Mouse (Mus musculus): ENCODE results near the gene Gpx4. TPM values are rescaled to one million over a fixed set of nuclear protein-coding genes. Genes with fewer than 3 reads are reported as not detected.

The Gpx4 gene
- polyA plus RNA-seq, 1 experiment from 2014 or later = 618 TPM

- 63% methylated on average over 9 of the region's 9 CpGs for WGBS
- Histone ChIP-seq H3K36me3 (replicated peaks) (peaks cover 33% of the 10 kb centered on the region), H3K4me3 (peak overlapping the region; percentile 12; the same call in 1 of the 2 replicates), H3K4me1 (peaks cover 42% of the 10 kb centered on the region), H3K27ac (replicated peaks) (peak overlapping the region; percentile 69), H3K9me3 (no peaks in the 10 kb centered on the region), H3K27me3 (replicated peaks; ENCODE audit: low read depth, poor library complexity, severe bottlenecking) (no peaks in the 10 kb centered on the region)
- peak; percentile 59 for DNase-seq (ENCODE audit: low spot score)
Observed at GRCm38 (mm10) chr10:80070837-80071515, 24.0 kb downstream of the Gpx4 start.

DNA sequence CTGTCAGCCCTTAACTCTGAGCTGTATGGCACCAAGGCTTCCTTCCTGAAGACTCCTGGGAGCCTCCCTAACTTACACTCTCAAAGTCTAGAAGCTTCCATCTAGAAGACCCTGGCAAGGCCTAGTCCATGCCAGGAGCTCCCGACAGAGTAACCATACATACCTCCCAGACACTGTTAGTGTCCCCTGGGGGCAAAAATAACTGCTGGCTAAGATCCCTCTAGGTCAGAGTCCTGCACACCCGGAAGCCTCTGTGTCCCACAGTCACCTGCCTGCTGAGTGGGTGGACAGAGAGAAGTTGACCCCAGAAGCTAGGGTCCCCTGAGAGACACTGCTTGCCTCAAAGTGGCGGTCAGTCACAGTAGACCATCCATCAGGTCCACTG is 24.5 kb downstream of the Gpx4 start:
- 78% methylated on average over 3 of the region's 3 CpGs for WGBS
- H3K9me3 ChIP-seq = no peaks in the 10 kb centered on the region
- peak overlapping the region; percentile 69 for H3K27ac ChIP-seq (replicated peaks)

DNA sequence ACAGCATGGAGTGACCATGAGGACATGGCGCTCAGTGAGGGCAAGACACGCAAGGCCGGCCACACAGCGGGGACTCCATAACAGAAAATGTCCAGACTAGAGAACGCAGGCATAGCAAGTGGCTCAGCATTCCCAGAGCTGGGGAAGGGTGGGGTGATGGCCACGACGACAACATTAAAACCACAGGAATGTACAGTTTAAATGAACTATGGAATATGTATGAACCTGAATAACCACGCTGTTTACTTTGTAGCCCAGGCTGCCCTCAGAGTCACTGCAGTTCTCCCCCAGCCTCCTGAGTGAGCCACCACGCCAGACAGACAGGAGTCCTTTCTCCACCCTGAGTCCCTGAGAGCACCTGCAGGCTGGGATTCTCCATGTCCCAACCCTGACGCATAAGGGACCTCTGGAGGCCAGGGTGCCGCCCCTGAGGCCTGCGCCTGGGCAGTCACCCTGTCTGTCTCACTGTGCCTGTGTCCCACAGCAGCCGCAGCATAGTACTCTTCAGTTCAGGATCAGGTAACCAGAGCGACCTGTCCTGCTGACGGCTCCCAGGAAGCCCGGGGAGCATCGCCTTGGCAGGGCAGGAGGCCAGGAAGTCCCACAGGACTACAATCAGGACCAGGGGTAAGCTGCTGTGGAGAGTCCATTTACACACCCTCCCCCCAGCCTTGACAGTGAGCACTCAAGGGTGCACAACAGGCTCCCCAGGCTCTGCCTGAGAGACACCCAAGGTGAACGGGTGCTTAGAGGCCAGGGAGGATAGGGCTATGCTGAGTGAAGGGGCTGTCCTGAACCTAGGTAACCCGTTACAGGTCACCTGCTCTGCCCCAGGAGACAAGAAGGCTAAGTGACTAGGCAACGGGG is 25.9 kb downstream of the Gpx4 start:
- Histone ChIP-seq H3K36me3 (replicated peaks) (peaks cover 31% of the 10 kb centered on the region), H3K4me1 (peaks cover 45% of the 10 kb centered on the region), H3K27ac (replicated peaks) (no peak overlapping the region), H3K9me3 (no peaks in the 10 kb centered on the region), H3K4me3 (no peak overlapping the region), H3K27me3 (replicated peaks; ENCODE audit: low read depth, poor library complexity, severe bottlenecking) (no peaks in the 10 kb centered on the region)
- DNase-seq (ENCODE audit: low spot score) = no peak
- 81% methylated on average over 20 of the region's 20 CpGs for WGBS

More for the DNA sequence above, 24.5 kb downstream of the Gpx4 start:
- H3K27me3 ChIP-seq (replicated peaks; ENCODE audit: low read depth, poor library complexity, severe bottlenecking) = no peaks in the 10 kb centered on the region
- 0 out of 2 replicates have a peak overlapping the region, but pooled peaks have one; percentile 4 for H3K4me3 ChIP-seq
- peaks cover 45% of the 10 kb centered on the region for H3K4me1 ChIP-seq
- DNase-seq (ENCODE audit: low spot score) = no peak
- H3K36me3 ChIP-seq (replicated peaks) = peaks cover 30% of the 10 kb centered on the region

DNA sequence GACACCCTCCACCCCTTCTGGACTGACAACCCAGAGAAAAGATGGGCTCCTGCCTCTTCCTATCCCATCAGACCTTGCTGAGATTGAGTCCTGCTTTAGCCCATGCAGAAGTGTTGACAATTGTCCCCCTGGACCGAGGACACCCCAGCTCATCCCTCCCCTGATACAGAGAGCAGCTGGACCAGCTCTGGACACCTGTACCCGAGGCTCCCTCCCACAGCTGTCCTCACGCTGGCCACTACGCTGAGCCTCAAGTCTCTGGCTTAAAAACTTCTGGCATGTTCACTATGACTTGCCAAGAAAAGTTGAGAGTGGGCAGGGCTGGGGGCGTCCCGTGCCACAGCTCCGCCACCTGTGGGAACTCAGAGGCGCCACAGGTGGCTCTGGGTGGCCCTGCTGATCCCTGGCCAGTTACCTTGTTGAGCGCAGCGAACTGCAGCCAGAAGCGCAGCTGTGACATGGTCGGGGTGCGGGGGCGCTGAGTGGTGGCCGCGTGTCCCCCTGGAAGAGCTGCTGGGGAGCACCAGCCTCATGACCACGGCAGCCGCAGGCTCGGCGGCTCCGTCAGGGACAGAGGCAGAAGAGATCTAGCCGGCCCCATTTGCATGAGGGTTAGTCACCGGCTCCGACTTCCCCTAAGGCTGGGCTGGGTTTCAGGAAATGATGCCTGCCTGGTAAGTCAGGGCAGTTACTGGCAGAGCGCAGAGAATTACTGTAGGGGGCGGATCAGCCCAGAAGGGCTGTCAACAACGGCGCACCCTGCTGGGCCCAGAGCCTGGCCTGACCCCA is 28.0 kb downstream of the Gpx4 start:
- peaks cover 36% of the 10 kb centered on the region for H3K36me3 ChIP-seq (replicated peaks)
- H3K27ac ChIP-seq (replicated peaks) = peak overlapping the region; percentile 54
- H3K9me3 ChIP-seq = no peaks in the 10 kb centered on the region
- no peaks in the 10 kb centered on the region for H3K27me3 ChIP-seq (replicated peaks; ENCODE audit: low read depth, poor library complexity, severe bottlenecking)
- DNase-seq (ENCODE audit: low spot score) = peak; percentile 46
- H3K4me1 ChIP-seq = peaks cover 45% of the 10 kb centered on the region
- peak overlapping the region; percentile 40; the same call in 1 of the 2 replicates for H3K4me3 ChIP-seq
- 15% methylated on average over 28 of the region's 28 CpGs for WGBS

DNA sequence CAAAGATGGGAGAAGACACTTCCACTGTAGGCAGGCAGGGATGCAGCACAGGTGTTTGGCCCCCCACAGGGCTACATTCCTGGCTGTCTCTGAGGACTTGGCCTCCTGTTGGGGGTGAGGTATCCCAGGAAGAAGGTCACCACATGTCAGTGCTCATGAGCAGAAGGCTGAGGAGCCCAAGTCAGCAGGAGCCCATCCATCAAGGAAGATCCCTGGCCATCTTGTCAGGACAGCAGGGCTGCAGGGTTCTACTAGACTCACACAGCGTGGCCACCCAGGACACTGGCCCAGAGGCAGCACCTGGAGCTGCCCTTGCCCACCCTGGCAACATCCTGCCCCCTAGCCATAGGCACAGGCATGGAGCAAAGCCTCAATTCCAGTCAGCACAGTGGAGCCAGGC is 29.0 kb downstream of the Gpx4 start:
- no peak for DNase-seq (ENCODE audit: low spot score)

DNA sequence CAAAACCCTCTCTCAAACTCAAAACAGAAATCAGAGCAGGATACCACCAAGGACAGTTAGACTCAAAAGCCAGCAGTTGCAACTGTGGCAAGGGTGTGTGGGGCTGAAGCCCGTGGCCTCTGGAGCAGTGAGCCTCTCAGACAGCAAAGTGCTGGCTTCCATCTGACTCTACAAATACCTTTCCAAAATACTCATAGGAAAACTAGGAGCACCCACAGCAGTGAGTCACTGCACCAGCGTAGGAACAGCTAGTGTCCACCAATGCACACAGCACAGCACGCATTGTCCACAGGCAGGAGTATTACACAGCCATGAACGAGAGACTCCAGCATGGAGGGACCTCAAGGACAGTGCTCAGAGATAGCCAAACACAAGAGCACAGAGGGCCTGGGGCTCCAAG is 29.4 kb downstream of the Gpx4 start:
- H3K9me3 ChIP-seq = no peaks in the 10 kb centered on the region
- no peaks in the 10 kb centered on the region for H3K27me3 ChIP-seq (replicated peaks; ENCODE audit: low read depth, poor library complexity, severe bottlenecking)
- no peak for DNase-seq (ENCODE audit: low spot score)
- 91% methylated on average over 4 of the region's 4 CpGs for WGBS
- no peak overlapping the region for H3K4me3 ChIP-seq
- H3K4me1 ChIP-seq = peaks cover 37% of the 10 kb centered on the region
- H3K36me3 ChIP-seq (replicated peaks) = peaks cover 50% of the 10 kb centered on the region
- H3K27ac ChIP-seq (replicated peaks) = no peak overlapping the region

More for the DNA sequence above, 29.0 kb downstream of the Gpx4 start:
- Histone ChIP-seq H3K4me3 (no peak overlapping the region; the same call in 1 of the 2 replicates), H3K36me3 (replicated peaks) (peaks cover 46% of the 10 kb centered on the region), H3K27me3 (replicated peaks; ENCODE audit: low read depth, poor library complexity, severe bottlenecking) (no peaks in the 10 kb centered on the region), H3K9me3 (no peaks in the 10 kb centered on the region), H3K4me1 (peaks cover 42% of the 10 kb centered on the region), H3K27ac (replicated peaks) (peak overlapping the region; percentile 54; the same call in 1 of the 2 replicates)
- 19% methylated on average over 1 of the region's 1 CpGs for WGBS

DNA sequence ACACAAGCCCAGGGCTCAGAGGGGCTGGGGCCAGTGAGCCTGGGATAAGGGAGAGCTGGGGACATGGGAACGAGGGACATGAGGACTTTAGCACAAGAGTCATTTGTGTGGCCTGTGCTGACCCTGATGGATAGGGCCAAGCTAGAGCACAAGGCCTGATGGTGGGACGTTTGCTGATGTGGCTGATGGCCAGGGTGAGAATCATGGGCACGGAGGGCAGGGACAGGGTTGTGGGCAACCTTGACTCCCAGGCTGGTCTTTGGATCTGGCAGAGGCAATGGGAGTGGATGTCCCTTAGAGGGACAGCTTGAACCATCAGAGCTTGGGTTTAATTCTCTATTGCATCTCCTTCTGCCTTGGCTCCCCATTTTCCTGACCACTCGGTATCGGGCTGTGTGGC is 30.3 kb downstream of the Gpx4 start:
- Histone ChIP-seq H3K36me3 (replicated peaks) (peaks cover 56% of the 10 kb centered on the region), H3K27ac (replicated peaks) (no peak overlapping the region), H3K4me1 (peaks cover 29% of the 10 kb centered on the region), H3K4me3 (no peak overlapping the region), H3K9me3 (no peaks in the 10 kb centered on the region), H3K27me3 (replicated peaks; ENCODE audit: low read depth, poor library complexity, severe bottlenecking) (no peaks in the 10 kb centered on the region)
- no peak for DNase-seq (ENCODE audit: low spot score)
- 86% methylated on average over 5 of the region's 5 CpGs for WGBS

DNA sequence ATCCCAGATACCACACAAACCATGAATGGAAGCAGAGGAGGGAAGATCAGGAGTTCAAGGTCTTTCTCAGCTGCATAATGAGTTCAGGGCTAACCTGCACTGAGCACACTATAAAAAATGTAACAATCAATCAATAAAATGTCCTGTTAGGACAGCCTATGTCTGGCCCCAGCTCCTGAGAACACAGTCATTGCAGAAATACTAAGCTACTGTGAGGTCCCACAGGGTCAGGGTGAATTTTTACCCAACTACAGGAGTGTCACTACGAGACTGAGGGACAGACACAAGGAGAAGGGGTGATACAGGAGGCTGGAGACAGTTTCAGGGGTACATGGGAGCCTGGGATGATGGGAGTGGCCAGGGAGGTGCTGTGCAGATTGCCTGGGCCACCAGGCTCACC is 31.4 kb downstream of the Gpx4 start:
- WGBS = 85% methylated on average over 1 of the region's 1 CpGs
- no peak overlapping the region for H3K4me3 ChIP-seq
- peaks cover 19% of the 10 kb centered on the region for H3K4me1 ChIP-seq
- no peaks in the 10 kb centered on the region for H3K9me3 ChIP-seq
- peaks cover 65% of the 10 kb centered on the region for H3K36me3 ChIP-seq (replicated peaks)
- DNase-seq (ENCODE audit: low spot score) = no peak
- H3K27ac ChIP-seq (replicated peaks) = no peak overlapping the region
- no peaks in the 10 kb centered on the region for H3K27me3 ChIP-seq (replicated peaks; ENCODE audit: low read depth, poor library complexity, severe bottlenecking)

GRCm38 (mm10) chr10:80080396-80081070 is 33.6 kb downstream of the Gpx4 start:
- Histone ChIP-seq H3K4me1 (peaks cover 21% of the 10 kb centered on the region), H3K36me3 (replicated peaks) (peaks cover 87% of the 10 kb centered on the region), H3K9me3 (no peaks in the 10 kb centered on the region), H3K27ac (replicated peaks) (no peak overlapping the region), H3K27me3 (replicated peaks; ENCODE audit: low read depth, poor library complexity, severe bottlenecking) (no peaks in the 10 kb centered on the region), H3K4me3 (no peak overlapping the region)
- WGBS = 84% methylated on average over 16 of the region's 16 CpGs
- DNase-seq (ENCODE audit: low spot score) = no peak

- Histone ChIP-seq H3K27me3 (replicated peaks; ENCODE audit: low read depth, poor library complexity, severe bottlenecking) (no peaks in the 10 kb centered on the region), H3K9me3 (no peaks in the 10 kb centered on the region), H3K27ac (replicated peaks) (no peak overlapping the region), H3K36me3 (replicated peaks) (peaks cover 87% of the 10 kb centered on the region), H3K4me3 (no peak overlapping the region), H3K4me1 (peaks cover 16% of the 10 kb centered on the region)
- no peak for DNase-seq (ENCODE audit: low spot score)
- WGBS = 77% methylated on average over 3 of the region's 3 CpGs
Observed at GRCm38 (mm10) chr10:80081075-80081474, 34.1 kb downstream of the Gpx4 start.

- H3K9me3 ChIP-seq = no peaks in the 10 kb centered on the region
- DNase-seq (ENCODE audit: low spot score) = no peak
- H3K4me3 ChIP-seq = no peak overlapping the region
- no peaks in the 10 kb centered on the region for H3K27me3 ChIP-seq (replicated peaks; ENCODE audit: low read depth, poor library complexity, severe bottlenecking)
- H3K36me3 ChIP-seq (replicated peaks) = peaks cover 63% of the 10 kb centered on the region
- H3K27ac ChIP-seq (replicated peaks) = no peak overlapping the region
- WGBS = 79% methylated on average over 9 of the region's 9 CpGs
- peaks cover 19% of the 10 kb centered on the region for H3K4me1 ChIP-seq
Observed at GRCm38 (mm10) chr10:80084817-80085487, 38.0 kb downstream of the Gpx4 start.
